Mouse (Mus musculus): ENCODE data around the gene Ccdc117. TPM values are rescaled to one million over a fixed set of nuclear protein-coding genes. Genes with fewer than 3 reads are reported as not detected.

Ccdc117 gene
- polyA plus RNA-seq, 1 experiment from 2014 or later = 9.9 TPM

DNA sequence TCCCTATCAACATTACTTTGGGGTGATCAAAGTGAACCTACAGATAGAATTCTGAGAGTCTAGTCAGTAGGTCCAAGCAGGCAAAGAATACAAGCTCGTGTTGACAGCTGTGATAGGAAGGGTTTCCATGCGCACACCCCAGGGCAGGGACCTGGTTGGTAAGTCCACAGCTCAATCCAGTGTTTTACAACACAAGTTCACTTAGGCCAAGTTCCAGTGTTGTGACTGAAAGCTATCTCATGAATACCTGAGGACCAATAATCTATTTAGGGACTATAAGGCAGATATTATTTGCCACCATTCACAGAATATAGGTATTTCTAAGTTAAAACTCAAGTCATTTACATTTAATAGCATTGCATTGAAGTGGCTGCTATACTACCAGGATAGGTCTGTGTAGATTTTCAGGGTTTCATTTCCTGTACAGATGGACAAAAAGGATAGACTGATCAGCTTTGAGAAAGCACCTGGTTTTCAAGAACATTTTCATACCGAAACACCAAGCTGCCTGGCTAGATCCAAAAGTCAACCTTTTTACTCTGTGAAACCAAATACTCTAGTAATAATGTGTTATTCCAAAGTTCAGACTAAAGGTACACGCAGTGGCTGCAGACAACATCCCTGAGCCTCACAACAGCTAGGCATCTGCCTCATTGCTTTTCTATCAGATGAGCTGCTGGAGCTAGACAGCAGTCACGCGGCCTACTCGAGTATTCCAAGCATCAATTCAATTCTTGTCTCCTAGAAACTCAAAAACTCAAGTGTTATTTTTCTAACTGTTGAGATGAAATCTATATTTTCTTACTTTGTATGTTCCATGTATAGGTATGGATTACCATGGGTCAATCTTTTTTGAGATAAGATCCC, 15.2 kb downstream of the Ccdc117 start:
- ATAC-seq = no peak
- Histone ChIP-seq H3K9ac (ENCODE audit: low read depth, low read length) (no peak overlapping the region), H3K4me1 (ENCODE audit: control insufficient read depth, insufficient read depth, low read length) (peaks cover 20% of the 10 kb centered on the region), H3K4me3 (ENCODE audit: low read depth, low read length) (no peak overlapping the region), H3K9me3 (replicated peaks; ENCODE audit: control insufficient read depth, low read length, poor library complexity, severe bottlenecking) (no peaks in the 10 kb centered on the region), H3K27ac (ENCODE audit: low read length) (no peak overlapping the region), H3K36me3 (ENCODE audit: control insufficient read depth, insufficient read depth, low read length) (peaks cover 36% of the 10 kb centered on the region), H3K4me2 (ENCODE audit: low read length) (no peak overlapping the region), H3K27me3 (ENCODE audit: control insufficient read depth, insufficient read depth, low read depth, low read length) (no peaks in the 10 kb centered on the region)
- WGBS = 92% methylated on average over 7 of the region's 7 CpGs

DNA sequence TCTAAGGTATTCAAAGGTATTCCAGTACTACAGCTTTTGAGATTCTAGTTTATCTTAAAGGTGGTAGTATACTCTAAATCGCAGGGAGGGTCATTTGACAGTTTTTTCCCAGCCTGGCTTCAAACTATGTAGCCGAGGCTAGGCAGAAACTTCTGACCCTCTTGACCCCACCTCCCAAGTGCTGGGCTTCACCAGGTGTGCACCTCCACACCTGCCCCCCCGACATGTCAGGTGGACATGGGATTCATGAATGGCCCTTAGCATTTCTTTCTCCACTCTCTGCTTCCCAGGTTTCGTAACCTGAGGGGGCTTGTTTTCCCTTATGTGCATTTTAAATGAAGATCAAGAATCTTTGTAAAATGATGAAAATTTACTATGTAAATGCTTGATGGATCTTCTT, 16.6 kb downstream of the Ccdc117 start:
- ATAC-seq = no peak
- Histone ChIP-seq H3K4me2 (ENCODE audit: low read length) (no peak overlapping the region), H3K36me3 (ENCODE audit: control insufficient read depth, insufficient read depth, low read length) (peaks cover 25% of the 10 kb centered on the region), H3K9me3 (replicated peaks; ENCODE audit: control insufficient read depth, low read length, poor library complexity, severe bottlenecking) (no peaks in the 10 kb centered on the region), H3K9ac (ENCODE audit: low read depth, low read length) (no peak overlapping the region), H3K4me1 (ENCODE audit: control insufficient read depth, insufficient read depth, low read length) (peaks cover 20% of the 10 kb centered on the region), H3K27ac (ENCODE audit: low read length) (no peak overlapping the region), H3K27me3 (ENCODE audit: control insufficient read depth, insufficient read depth, low read depth, low read length) (no peaks in the 10 kb centered on the region), H3K4me3 (ENCODE audit: low read depth, low read length) (no peak overlapping the region)
- WGBS = 92% methylated on average over 4 of the region's 4 CpGs

DNA sequence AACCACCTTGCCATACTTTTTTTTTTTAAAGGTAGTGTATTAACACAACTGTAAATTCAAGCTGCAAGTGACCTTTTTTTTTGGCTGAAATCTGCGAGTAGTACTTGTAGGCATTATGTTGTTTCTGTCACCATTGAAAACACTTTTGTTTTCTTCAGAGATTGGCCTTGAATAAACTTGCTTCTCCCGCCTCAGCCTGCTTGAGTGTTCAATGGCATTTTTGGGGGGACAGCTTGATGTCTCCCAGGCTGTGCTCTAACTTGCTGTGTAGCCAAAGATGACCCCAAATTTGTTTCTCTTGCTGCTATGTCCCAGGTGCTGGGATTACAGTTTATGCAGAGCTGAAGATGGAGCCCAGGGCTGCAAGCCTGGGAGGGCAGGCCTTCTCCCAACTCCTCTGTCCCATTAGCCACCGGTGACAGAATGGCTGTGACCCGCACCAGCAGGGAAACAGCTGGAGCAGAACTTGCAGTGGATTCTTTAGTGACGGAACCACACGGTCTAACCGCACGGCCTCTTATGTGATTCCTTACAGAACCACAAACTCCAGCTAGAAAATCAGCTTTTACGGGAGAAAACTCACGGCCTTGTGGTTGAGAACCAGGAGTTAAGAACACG, 19.1 kb downstream of the Ccdc117 start:
- no peak for ATAC-seq
- Histone ChIP-seq H3K9me3 (replicated peaks; ENCODE audit: control insufficient read depth, low read length, poor library complexity, severe bottlenecking) (no peaks in the 10 kb centered on the region), H3K4me1 (ENCODE audit: control insufficient read depth, insufficient read depth, low read length) (peaks cover 20% of the 10 kb centered on the region), H3K27ac (ENCODE audit: low read length) (no peak overlapping the region), H3K36me3 (ENCODE audit: control insufficient read depth, insufficient read depth, low read length) (peaks cover 23% of the 10 kb centered on the region), H3K4me3 (ENCODE audit: low read depth, low read length) (peak overlapping the region; percentile 96; the same call in 1 of the 2 replicates), H3K9ac (ENCODE audit: low read depth, low read length) (0 out of 2 replicates have a peak overlapping the region, but pooled peaks have one; percentile 100), H3K27me3 (ENCODE audit: control insufficient read depth, insufficient read depth, low read depth, low read length) (no peaks in the 10 kb centered on the region), H3K4me2 (ENCODE audit: low read length) (peak overlapping the region; percentile 81)
- WGBS = 93% methylated on average over 11 of the region's 11 CpGs

DNA sequence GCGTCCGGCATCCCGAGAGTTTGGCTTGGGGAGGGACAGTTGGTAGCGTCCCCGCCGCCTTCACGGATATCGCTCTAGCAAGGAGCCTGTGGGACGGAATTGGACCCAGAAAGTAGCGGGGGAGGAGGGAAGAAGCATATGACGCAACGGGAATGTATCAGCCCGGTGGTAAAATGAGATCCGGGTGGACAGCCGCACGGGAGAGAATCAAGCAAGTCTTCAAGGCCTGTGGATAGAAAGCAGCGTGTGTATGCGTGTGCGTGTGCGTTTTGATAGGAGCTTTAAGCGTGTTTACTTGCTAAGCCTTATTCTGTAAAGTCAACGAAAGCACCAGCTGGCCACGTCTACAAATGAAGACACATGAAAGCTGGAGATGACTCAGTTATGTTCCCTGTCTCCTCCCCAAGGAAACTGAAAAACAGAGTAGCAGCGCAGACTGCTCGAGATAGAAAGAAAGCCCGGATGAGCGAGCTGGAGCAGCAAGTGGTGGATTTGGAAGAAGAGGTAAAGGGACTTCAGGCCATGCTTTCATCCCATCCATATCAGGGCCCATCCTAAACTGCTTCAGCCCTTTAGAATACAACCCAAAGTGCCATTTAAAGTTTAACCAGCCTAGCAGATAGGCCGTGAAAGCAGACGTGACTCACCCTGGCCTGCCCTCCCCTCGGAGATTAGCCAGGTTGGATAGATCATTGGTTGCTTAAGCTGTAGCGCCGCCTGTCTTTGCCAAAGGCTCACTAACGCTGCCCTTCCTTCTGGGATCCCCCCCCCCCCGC, 20.3 kb downstream of the Ccdc117 start:
- H3K27ac ChIP-seq (ENCODE audit: low read length) = peak overlapping the region; percentile 95
- peak overlapping the region; percentile 100 for H3K9ac ChIP-seq (ENCODE audit: low read depth, low read length)
- no peaks in the 10 kb centered on the region for H3K9me3 ChIP-seq (replicated peaks; ENCODE audit: control insufficient read depth, low read length, poor library complexity, severe bottlenecking)
- no peaks in the 10 kb centered on the region for H3K27me3 ChIP-seq (ENCODE audit: control insufficient read depth, insufficient read depth, low read depth, low read length)
- H3K4me1 ChIP-seq (ENCODE audit: control insufficient read depth, insufficient read depth, low read length) = peaks cover 20% of the 10 kb centered on the region
- H3K4me2 ChIP-seq (ENCODE audit: low read length) = peak overlapping the region; percentile 81
- peak overlapping the region; percentile 96 for H3K4me3 ChIP-seq (ENCODE audit: low read depth, low read length)
- peak; percentile 23; the same call in 1 of the 2 replicates for ATAC-seq
- under 1% methylated on average over 33 of the region's 34 CpGs for WGBS
- peaks cover 23% of the 10 kb centered on the region for H3K36me3 ChIP-seq (ENCODE audit: control insufficient read depth, insufficient read depth, low read length)

DNA sequence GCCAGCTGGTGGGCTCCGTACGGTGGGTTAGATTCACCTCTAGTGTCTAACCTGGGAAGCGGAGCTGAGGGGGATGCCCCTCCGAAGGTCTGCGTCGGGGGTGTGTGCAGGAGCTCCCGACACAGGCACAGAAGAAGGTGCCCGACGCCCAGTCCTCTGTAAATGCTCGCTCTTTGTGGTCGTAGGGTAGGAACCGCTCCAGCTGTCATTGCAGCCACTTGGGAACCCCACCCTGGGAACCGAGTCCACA, 20.8 kb downstream of the Ccdc117 start:
- H3K4me2 ChIP-seq (ENCODE audit: low read length) = peak overlapping the region; percentile 81
- under 1% methylated on average over 13 of the region's 13 CpGs for WGBS
- peaks cover 20% of the 10 kb centered on the region for H3K4me1 ChIP-seq (ENCODE audit: control insufficient read depth, insufficient read depth, low read length)
- H3K4me3 ChIP-seq (ENCODE audit: low read depth, low read length) = peak overlapping the region; percentile 96
- H3K27ac ChIP-seq (ENCODE audit: low read length) = peak overlapping the region; percentile 95
- no peaks in the 10 kb centered on the region for H3K27me3 ChIP-seq (ENCODE audit: control insufficient read depth, insufficient read depth, low read depth, low read length)
- peak; percentile 60 for ATAC-seq
- peak overlapping the region; percentile 100 for H3K9ac ChIP-seq (ENCODE audit: low read depth, low read length)
- H3K36me3 ChIP-seq (ENCODE audit: control insufficient read depth, insufficient read depth, low read length) = peaks cover 20% of the 10 kb centered on the region
- H3K9me3 ChIP-seq (replicated peaks; ENCODE audit: control insufficient read depth, low read length, poor library complexity, severe bottlenecking) = no peaks in the 10 kb centered on the region

DNA sequence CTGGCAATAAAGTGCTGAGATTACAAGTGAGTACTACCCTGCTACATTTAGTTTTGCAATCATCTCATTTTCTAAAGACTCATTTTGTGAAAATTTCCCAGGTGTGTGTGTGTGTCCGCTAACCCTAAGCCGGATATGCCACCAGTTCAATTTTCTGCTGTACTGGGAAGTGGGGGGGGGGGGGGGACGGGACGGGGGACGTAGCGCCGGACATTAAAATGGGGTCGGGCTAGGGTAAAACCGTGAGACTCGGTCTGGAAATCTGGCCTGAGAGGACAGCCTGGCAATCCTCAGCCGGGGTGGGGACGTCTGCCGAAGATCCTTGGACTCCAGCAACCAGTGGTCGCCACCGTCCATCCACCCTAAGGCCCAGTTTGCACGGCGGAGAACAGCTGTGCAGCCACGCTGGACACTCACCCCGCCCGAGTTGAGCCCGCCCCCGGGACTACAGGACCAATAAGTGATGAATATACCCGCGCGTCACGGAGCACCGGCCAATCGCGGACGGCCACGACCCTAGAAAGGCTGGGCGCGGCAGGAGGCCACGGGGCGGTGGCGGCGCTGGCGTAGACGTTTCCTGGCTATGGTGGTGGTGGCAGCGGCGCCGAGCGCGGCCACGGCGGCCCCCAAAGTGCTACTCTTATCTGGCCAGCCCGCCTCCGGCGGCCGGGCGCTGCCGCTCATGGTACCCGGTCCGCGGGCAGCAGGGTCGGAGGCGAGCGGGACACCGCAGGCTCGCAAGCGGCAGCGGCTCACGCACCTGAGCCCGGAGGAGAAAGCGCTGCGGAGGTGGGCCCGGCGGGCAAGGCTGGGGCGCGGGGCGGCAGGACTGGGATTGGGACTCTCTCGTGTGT, 21.3 kb downstream of the Ccdc117 start, which contains the start of gene Xbp1:
TSS of gene Xbp1 (plus strand) at position 248 of the 854 bp plus-strand sequence.
- H3K27me3 ChIP-seq (ENCODE audit: control insufficient read depth, insufficient read depth, low read depth, low read length) = no peaks in the 10 kb centered on the region
- peaks cover 20% of the 10 kb centered on the region for H3K36me3 ChIP-seq (ENCODE audit: control insufficient read depth, insufficient read depth, low read length)
- no peaks in the 10 kb centered on the region for H3K9me3 ChIP-seq (replicated peaks; ENCODE audit: control insufficient read depth, low read length, poor library complexity, severe bottlenecking)
- H3K4me3 ChIP-seq (ENCODE audit: low read depth, low read length) = peak within 1 kb of the TSS; percentile 96
- peak within 1 kb of the TSS; percentile 95 for H3K27ac ChIP-seq (ENCODE audit: low read length)
- H3K4me2 ChIP-seq (ENCODE audit: low read length) = peak within 1 kb of the TSS; percentile 81
- peaks cover 20% of the 10 kb centered on the region for H3K4me1 ChIP-seq (ENCODE audit: control insufficient read depth, insufficient read depth, low read length)
- peak; percentile 98 for ATAC-seq
- H3K9ac ChIP-seq (ENCODE audit: low read depth, low read length) = peak within 1 kb of the TSS; percentile 100
- under 1% methylated on average over 70 of the region's 72 CpGs for WGBS

DNA sequence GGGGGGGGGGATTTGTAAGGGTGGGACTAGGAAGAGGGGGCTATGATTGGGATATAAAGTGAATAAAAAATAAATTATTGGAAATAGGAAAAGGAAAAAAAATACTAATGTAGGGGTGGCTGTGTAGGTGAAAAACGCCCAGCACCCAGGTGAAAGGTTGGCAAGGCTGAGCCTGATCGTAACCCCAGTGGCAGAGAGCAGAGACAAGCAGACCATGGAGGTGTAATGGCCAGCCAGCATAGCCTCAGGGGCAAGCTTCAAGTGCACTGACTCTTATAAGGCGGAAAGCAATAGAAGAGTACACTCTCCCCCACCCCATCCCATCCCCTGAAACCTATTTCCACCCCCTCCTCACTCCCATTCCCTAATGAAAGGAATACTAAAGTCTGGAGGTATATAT, 22.3 kb downstream of the Ccdc117 start:
- Histone ChIP-seq H3K27me3 (ENCODE audit: control insufficient read depth, insufficient read depth, low read depth, low read length) (no peaks in the 10 kb centered on the region), H3K9me3 (replicated peaks; ENCODE audit: control insufficient read depth, low read length, poor library complexity, severe bottlenecking) (no peaks in the 10 kb centered on the region), H3K4me2 (ENCODE audit: low read length) (no peak overlapping the region), H3K36me3 (ENCODE audit: control insufficient read depth, insufficient read depth, low read length) (peaks cover 15% of the 10 kb centered on the region), H3K4me1 (ENCODE audit: control insufficient read depth, insufficient read depth, low read length) (peaks cover 20% of the 10 kb centered on the region), H3K9ac (ENCODE audit: low read depth, low read length) (no peak overlapping the region), H3K4me3 (ENCODE audit: low read depth, low read length) (no peak overlapping the region), H3K27ac (ENCODE audit: low read length) (no peak overlapping the region)
- WGBS = 84% methylated on average over 3 of the region's 3 CpGs
- no peak for ATAC-seq

DNA sequence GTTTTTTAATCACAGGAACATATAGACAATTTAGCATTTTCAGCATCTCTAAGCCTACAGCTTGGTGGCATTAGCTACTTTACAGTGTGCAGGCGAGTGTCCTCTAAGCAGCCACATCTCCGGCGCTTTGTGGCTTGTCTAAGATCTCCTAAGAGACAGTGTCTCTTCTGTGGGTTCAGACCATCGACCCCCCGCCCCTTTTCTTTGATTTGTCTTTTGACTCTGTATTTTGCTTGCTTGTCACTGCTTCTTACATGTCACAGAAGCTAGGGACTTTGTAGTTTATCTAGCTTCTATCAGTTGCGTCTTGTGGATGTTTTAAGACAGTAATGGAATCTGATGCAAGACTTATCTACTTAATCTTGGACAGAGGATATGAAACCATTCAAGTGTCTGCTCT, 24.6 kb downstream of the Ccdc117 start:
- WGBS = 83% methylated on average over 6 of the region's 6 CpGs
- no peak overlapping the region for H3K9ac ChIP-seq (ENCODE audit: low read depth, low read length)
- H3K27me3 ChIP-seq (ENCODE audit: control insufficient read depth, insufficient read depth, low read depth, low read length) = no peaks in the 10 kb centered on the region
- ATAC-seq = no peak
- no peaks in the 10 kb centered on the region for H3K9me3 ChIP-seq (replicated peaks; ENCODE audit: control insufficient read depth, low read length, poor library complexity, severe bottlenecking)
- H3K27ac ChIP-seq (ENCODE audit: low read length) = no peak overlapping the region
- H3K36me3 ChIP-seq (ENCODE audit: control insufficient read depth, insufficient read depth, low read length) = no peaks in the 10 kb centered on the region
- H3K4me2 ChIP-seq (ENCODE audit: low read length) = no peak overlapping the region
- peaks cover 5% of the 10 kb centered on the region for H3K4me1 ChIP-seq (ENCODE audit: control insufficient read depth, insufficient read depth, low read length)
- no peak overlapping the region for H3K4me3 ChIP-seq (ENCODE audit: low read depth, low read length)
